Comparison of ENCODE assay signal across 8 mouse cellular contexts in the genomic region with DNA sequence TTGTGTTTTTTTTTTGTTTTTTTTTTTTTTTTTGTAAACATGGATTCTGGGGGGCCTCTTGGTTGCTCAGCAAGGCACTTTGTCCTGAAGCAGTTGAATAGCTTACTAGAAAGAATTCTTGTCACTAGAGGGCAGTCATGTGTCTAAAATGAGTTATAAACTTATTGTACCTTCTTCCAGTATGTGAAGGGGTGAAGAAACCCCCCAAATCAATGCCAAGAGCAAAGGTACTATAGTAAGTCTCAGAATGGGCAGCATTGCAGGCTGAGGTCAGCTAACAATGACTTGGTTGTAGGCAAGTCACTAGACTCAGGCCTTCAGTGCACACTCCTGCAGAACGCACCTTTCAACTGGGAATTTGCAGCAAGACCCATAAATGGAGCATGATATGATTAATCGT. TPM values are rescaled to one million over a fixed set of nuclear protein-coding genes. Genes with fewer than 3 reads are reported as not detected.
DNase-seq lines count a peak whose midpoint lies in the region; ATAC-seq and TF ChIP-seq lines count a peak whose summit lies in the region.

No protein-coding gene starts in this region.

- 91% methylated on average over 2 of the region's 2 CpGs for WGBS in kidney, embryonic 14.5 days

- H3K4me3 ChIP-seq in kidney, embryonic 14.5 days (ENCODE audit: low read length), result no peak overlapping the region
- H3K4me3 ChIP-seq in CH12.LX (replicated peaks in 1 of 3; ENCODE audit: low read depth in 2 of 3, low read length in 2 of 3, poor library complexity in 1 of 3), result no peak overlapping the region

- peak in 1 of 2 experiments; percentile 75; a peak in 2 of 4 replicates for TF ChIP-seq CTCF in CH12.LX (conservative IDR thresholded peaks at IDR 0.05 in 1 of 2, IDR thresholded peaks at IDR 0.05 in 1 of 2; ENCODE audit: low read depth in 2 of 2, low read length in 2 of 2)

- peak; percentile 77 for TF ChIP-seq RAD21 in CH12.LX (IDR thresholded peaks at IDR 0.05; ENCODE audit: low read depth, low read length)

- H3K27me3 ChIP-seq in kidney, embryonic 14.5 days (ENCODE audit: control insufficient read depth, insufficient read depth, low read length), result no peaks in the 10 kb centered on the region
- no peaks in the 10 kb centered on the region for H3K27me3 ChIP-seq in CH12.LX (replicated peaks)

- no peak overlapping the region for H3K4me2 ChIP-seq in kidney, embryonic 14.5 days (replicated peaks; ENCODE audit: low read depth, low read length)
- no peak overlapping the region for H3K4me2 ChIP-seq in CH12.LX (ENCODE audit: insufficient read depth, low read depth, poor library complexity, severe bottlenecking)

- no peak for DNase-seq in kidney, adult 11 months
- peak; percentile 62 for DNase-seq in CH12.LX (ENCODE audit: extremely low read depth)
- peak; percentile 58 for DNase-seq in brain, adult 2 months (ENCODE audit: low read depth, low spot score)
- DNase-seq in lung, postnatal 10 days, result peak; percentile 27
- no peak for DNase-seq in gastrocnemius, adult 8-10 months (ENCODE audit: low spot score in 2 of 2)
- no peak for DNase-seq in adrenal gland, postnatal 10 days
- no peak for DNase-seq in heart, adult 9 months (ENCODE audit: low spot score in 2 of 2)

- ATAC-seq in kidney, embryonic 14.5 days (ENCODE audit: low FRiP score, low TSS enrichment), result peak; percentile 41; the same call in 1 of the 2 replicates

- no peaks in the 10 kb centered on the region for H3K4me1 ChIP-seq in kidney, embryonic 14.5 days (ENCODE audit: control insufficient read depth, insufficient read depth, low read length)
- H3K4me1 ChIP-seq in CH12.LX (ENCODE audit: control insufficient read depth in 1 of 2, insufficient read depth in 2 of 2), result peaks cover 0 to 27% of the 10 kb centered on the region in 2 experiments; a peak in 2 of 4 replicates

- TF ChIP-seq EP300 in CH12.LX (IDR thresholded peaks at IDR 0.05; ENCODE audit: low read length), result no peak

- no peaks in the 10 kb centered on the region for H3K9me3 ChIP-seq in kidney, embryonic 14.5 days (ENCODE audit: control insufficient read depth, low read length)
- no peaks in the 10 kb centered on the region for H3K9me3 ChIP-seq in CH12.LX (replicated peaks; ENCODE audit: low read length)

- H3K36me3 ChIP-seq in kidney, embryonic 14.5 days (ENCODE audit: control insufficient read depth, insufficient read depth, low read length), result peaks cover 32% of the 10 kb centered on the region
- H3K36me3 ChIP-seq in CH12.LX (replicated peaks in 1 of 2; ENCODE audit: control insufficient read depth in 1 of 2, insufficient read depth in 1 of 2, low read length in 1 of 2), result peaks cover 32 to 42% of the 10 kb centered on the region in 2 experiments

- H3K27ac ChIP-seq in kidney, embryonic 14.5 days (ENCODE audit: low read depth, low read length), result no peak overlapping the region
- H3K27ac ChIP-seq in CH12.LX (ENCODE audit: insufficient read depth, low read depth), result no peak overlapping the region

- no peak for TF ChIP-seq POLR2A in CH12.LX (IDR thresholded peaks at IDR 0.05; ENCODE audit: low read depth, low read length)

- H3K79me2 ChIP-seq in CH12.LX (replicated peaks; ENCODE audit: control insufficient read depth, extremely low read depth, insufficient read depth, poor library complexity, severe bottlenecking), result no peaks in the 10 kb centered on the region

- no peak overlapping the region for H3K9ac ChIP-seq in kidney, embryonic 14.5 days (ENCODE audit: low read depth, low read length)
- H3K9ac ChIP-seq in CH12.LX (ENCODE audit: insufficient read depth, low read depth), result no peak overlapping the region

- dilution Hi-C loops in CH12.LX (cut with MboI; ENCODE audit: extremely low pct_ligation_motif_present, extremely low pct_unique_long_range_greater_than_20kb, low sequenced_read_pairs), result no loop called here

- in situ Hi-C loops in CH12.LX (cut with MboI; ENCODE audit: low pct_ligation_motif_present, low pct_unique_long_range_greater_than_20kb, low sequenced_read_pairs), result loop anchor here (10.0 kb wide), 1 partner anchor 222 kb away; the partner anchor contains the start of gene Fam107a

TF ChIP-seq in CH12.LX, 34 proteins besides CTCF, POLR2A, EP300 and RAD21:
- peak; percentile 68 for TF ChIP-seq SMC3 (IDR thresholded peaks at IDR 0.05; ENCODE audit: low read depth, low read length)
- TF ChIP-seq BHLHE40 (IDR thresholded peaks at IDR 0.05; ENCODE audit: low read depth, low read length), result no peak
- TF ChIP-seq ZC3H11A (IDR thresholded peaks at IDR 0.05; ENCODE audit: low read depth, low read length), result 0 out of 2 replicates have a peak, but pooled peaks have one; percentile 13

RNA-seq across cellular contexts. Expression of gene Pxk, which starts 5.4 kb away (rescaled TPM):
- polyA plus RNA-seq in kidney, embryonic 14.5 days (2014; fragmentation: Nextera tagmentation; extraction: Ambion mirVana), result 25.2 and 32.2 TPM in 2 replicates
- total RNA-seq in CH12.LX (2012; rRNA removed) (11.7 and 13.1 TPM in 2 replicates), CH12.LX (2014; rRNA removed) (28.9 and 29.4 TPM in 2 replicates)
- polyA plus RNA-seq in CH12.LX (2012; ENCODE audit: insufficient read length, low read depth), result 47.2 and 55.7 TPM in 2 replicates
- total RNA-seq in gastrocnemius, adult 8-10 months (2022), result 10 to 100 TPM; 11.4 to 14.9 (median 12.6) TPM
- total RNA-seq in adrenal gland, postnatal 10 days (2021), result 10 to 100 TPM; 32.3 to 40.9 TPM

RNA-seq across cellular contexts. Expression of gene Rpp14, which starts 12.4 kb away (rescaled TPM):
- 48.7 and 71.6 TPM in 2 replicates for polyA plus RNA-seq in kidney, embryonic 14.5 days (2014; fragmentation: Nextera tagmentation; extraction: Ambion mirVana)
- total RNA-seq in CH12.LX (2012; rRNA removed), result 32.4 and 46.9 TPM in 2 replicates
- 132 and 140 TPM in 2 replicates for total RNA-seq in CH12.LX (2014; rRNA removed)
- 101 and 121 TPM in 2 replicates for polyA plus RNA-seq in CH12.LX (2012; ENCODE audit: insufficient read length, low read depth)
- total RNA-seq in gastrocnemius, adult 8-10 months (2022), result 10 to 100 TPM; 31.3 to 35.1 (median 33.2) TPM
- total RNA-seq in adrenal gland, postnatal 10 days (2021), result 10 to 100 TPM; 31.6 to 37.2 TPM

Comparison
In these comparisons a context has a peak if more than half of its experiments do, and no peak if none do; other contexts are left out.
1. DNase-seq: peak in CH12.LX (single experiment), brain, adult 2 months (single experiment) and lung, postnatal 10 days (single experiment); none in kidney, adult 11 months (single experiment), gastrocnemius, adult 8-10 months (0 of 2), adrenal gland, postnatal 10 days (single experiment) and heart, adult 9 months (0 of 2).